Mouse (Mus musculus) gastrocnemius, postnatal 25 days (tissue): ENCODE results near the gene Tdp2. TPM values are rescaled to one million over a fixed set of nuclear protein-coding genes. Genes with fewer than 3 reads are reported as not detected.

ENCODE experiments used
- DNase-seq: peaks from one replicate; pipeline ENCODE4 v3.0.0; 2022
- long read RNA-seq, 2 experiments: library from polyadenylated mRNA; stranded (forward); transcript quantifications; one replicate each; pipeline ENCODE4 v2.0.0; 2021
- total RNA-seq, 2 experiments: library from RNA; stranded (reverse); gene quantifications; 1 replicate in 1 of 2; 2 replicates in 1 of 2; pipeline ENCODE4 v1.2.3; 2021

Tdp2 gene
- total RNA-seq, result 1 to 10 TPM; 7.8 to 8.2 TPM
- long read RNA-seq, experiment 1, transcript Tdp2-201 (7 exons, 1,957 nt), result major isoform, 8 of 10 reads
- long read RNA-seq, experiment 1, partial matches to known transcripts, result 0 of 10 reads
- long read RNA-seq, experiment 1, other reads (novel, unspliced or antisense), result 2 of 10 reads
- long read RNA-seq, experiment 2, transcript Tdp2-201 (7 exons, 1,957 nt), result major isoform, 16 of 20 reads
- long read RNA-seq, experiment 2, partial matches to known transcripts, result 1 of 20 reads
- long read RNA-seq, experiment 2, other reads (novel, unspliced or antisense), result 3 of 20 reads

DNA sequence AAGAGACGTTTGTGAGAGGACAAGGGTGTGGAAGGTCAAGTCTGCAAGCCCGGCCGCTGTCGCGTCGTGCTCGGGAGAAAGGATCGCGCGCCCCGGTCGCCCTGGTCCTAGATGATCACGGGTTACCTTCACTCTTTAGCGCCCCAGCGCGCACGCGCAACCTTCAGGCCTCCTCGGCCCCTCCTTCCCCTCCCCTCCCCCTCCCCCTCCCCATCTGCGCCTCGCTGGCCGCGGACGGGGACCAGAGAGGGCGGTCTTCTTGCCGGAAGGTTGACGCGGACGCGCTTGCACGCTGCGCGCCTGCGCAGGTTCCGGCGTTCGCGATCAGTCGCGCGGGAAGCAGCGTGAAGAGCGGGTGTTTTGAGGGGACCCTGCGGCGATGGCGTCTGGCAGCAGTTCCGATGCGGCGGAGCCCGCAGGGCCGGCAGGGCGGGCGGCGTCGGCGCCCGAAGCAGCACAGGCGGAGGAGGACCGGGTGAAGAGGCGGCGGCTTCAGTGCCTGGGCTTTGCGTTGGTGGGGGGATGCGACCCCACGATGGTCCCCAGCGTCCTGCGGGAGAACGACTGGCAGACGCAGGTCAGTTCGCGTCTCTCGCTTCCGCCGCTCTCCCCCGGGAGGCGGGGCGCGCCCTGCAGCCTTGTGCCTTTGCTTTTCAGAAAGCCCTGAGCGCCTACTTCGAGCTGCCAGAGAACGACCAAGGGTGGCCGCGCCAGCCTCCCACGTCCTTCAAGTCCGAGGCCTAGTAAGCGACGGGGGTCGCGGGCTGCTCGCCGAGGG is at the start of gene Tdp2, which contains the start of gene Acot13:
TSS of gene Tdp2 (plus strand) at position 327 of the 778 bp plus-strand sequence.
TSS of gene Acot13 (minus strand) at position 188 of the 778 bp plus-strand sequence.
- DNase-seq, result peak; percentile 95

GRCm38 (mm10) chr13:24781916-24782315 is 49.6 kb upstream of the Tdp2 start:
- DNase-seq, result no peak

DNA sequence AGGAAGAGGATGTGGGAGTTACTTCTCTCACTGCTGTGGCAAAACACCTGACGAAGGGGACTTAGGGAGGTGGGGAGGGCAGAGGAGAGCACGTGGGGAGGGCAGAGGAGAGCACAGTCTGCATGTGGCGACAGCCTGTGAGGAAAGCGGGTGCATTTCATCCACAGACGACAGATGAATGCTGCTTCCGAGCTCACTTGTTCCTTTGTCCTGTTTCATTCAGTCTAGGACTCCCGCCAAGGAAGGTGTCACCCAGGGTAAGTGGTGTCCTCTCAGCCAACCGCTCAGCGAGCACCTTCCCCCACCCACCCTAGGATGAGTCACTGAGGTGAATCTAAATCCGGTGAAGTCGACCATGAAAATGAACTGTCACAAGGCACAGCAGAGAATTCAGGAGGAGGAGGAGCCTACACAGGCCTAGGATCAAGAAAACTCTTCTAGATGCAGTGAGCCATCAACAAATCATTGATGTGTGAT is 45.4 kb upstream of the Tdp2 start:
- DNase-seq, result no peak

DNA sequence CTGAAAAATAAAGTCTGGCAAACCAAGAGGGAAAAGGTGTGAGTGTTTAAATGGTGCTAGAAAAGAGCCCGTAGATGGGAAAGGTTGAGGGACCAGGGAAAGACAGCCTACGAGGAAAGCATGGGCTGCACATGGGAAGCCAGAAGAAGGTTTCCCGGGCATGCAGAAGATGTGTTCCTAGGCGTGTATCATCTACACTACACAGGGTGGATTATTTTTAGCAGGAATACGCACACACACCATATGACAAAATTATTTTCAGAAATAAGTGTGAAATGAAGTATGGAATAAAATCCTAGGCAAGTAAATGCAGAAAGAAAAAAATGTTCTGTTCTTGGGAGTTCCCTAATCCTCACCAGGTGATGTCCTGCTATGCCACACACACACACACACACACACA is 44.0 kb upstream of the Tdp2 start:
- no peak for DNase-seq

GRCm38 (mm10) chr13:24791349-24791748 is 40.1 kb upstream of the Tdp2 start:
- peak; percentile 34 for DNase-seq

GRCm38 (mm10) chr13:24792411-24793045 is 39.0 kb upstream of the Tdp2 start:
- no peak for DNase-seq

GRCm38 (mm10) chr13:24798686-24799085 is 32.8 kb upstream of the Tdp2 start:
- no peak for DNase-seq

DNA sequence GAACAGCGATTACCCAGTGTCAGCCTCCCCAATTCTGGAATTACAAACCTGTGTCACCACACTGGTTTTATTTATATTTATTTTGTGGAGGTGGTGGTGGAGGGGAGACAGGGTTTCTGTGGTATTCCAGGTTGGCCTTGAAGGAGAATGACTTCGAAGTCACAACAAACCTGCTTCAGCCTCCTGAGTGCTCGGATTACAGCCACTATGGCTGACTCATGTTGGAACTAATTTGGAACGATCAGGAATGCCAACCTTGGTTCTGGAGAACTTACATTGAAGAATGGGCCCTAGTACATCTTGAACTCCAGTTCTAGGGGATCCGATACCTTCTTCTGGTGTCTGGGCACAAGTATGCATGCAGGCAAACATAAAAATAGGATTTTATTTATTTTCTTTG is 32.1 kb upstream of the Tdp2 start:
- no peak for DNase-seq

GRCm38 (mm10) chr13:24799925-24800673 is 31.4 kb upstream of the Tdp2 start:
- DNase-seq, result peak; percentile 26

DNA sequence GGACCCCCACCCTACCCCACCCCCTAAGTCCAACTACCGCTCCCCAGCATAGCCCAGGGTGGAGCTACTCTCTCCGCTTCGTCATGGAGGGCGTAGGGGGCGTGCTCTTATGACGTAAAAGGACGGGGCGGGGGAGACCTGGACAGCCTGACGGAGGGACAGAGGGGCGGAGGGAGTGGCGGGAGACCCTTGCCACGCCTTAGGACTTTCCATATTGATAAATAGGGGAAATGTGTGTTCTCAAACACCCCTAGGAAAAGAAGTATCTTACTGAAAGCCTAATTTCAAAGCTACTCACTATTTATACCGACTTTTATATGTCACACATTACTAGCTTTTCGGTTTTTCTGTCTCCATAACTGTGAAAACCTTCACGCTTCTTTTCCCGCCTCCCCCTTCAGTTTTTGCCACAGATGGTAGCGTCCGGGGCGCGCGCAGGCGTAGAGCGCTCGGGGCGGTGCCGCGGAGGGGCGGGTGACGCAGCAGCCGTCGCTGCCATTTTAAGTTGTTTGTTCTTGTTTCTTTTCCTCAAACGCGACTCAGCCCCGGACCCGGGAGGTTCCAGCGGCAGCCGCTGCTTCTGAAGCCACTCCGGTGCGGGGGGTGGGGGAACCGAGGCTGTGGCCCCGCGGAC is 30.7 kb upstream of the Tdp2 start:
- DNase-seq, result peak; percentile 97

DNA sequence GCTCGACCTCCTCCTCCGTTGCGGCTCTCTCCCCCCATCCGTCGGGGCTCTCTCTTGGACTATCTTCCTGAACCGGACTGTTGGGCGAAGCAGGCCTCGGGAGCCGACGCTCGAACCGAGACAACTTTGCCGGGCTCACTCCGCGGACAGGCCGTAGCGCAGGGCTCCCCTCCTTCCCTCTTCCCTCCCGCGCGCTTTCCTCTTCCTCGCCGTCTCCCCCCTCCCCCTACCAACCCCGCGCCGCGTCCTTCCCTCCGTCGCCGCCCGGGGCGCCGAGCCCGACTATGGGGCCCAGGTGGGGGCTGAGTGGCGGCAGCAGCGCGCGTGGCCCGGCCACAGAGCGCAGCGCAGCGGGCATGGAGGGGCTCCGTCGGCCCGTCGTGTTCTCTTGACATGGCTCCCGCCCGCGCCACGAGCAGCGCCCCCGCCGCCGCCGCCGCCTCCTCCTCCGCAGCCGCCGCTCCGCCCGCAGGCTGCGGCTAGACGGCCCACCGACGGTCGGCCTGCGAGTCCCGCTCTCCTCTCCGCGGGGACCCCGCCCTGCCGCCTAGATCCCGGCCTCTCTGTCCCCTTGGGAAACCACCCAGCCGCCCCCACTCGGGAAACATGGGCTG is 30.1 kb upstream of the Tdp2 start, which contains the start of gene BC005537:
TSS of gene BC005537 (plus strand) at position 350 of the 614 bp plus-strand sequence.
- DNase-seq, result peak; percentile 42

DNA sequence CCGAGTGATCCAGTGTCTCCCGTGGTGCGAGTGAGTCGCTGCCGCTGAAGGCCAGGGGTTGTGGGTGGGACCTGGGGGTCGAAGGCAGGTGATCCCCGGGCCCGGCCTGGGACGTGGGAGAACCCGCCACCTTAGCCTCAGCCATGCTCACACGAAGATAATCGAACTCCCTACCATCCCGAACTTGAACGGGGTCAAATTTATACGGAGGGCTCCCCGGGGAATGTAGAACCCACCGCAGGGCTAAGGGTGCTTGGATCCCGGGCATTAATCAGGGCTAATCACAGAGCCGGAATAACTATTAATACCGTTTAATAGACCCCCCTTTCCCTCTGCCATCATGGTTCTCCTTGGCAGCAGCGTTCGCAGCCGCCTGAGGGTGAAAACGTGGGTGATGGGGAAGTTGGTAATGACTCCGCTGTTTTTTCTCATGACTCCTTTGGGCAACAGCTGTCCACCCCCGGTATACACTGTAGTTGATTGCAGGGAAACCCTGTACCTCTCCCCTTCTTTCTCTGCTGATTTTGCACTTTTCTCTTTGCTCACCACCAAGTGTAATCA is 29.3 kb upstream of the Tdp2 start:
- peak; percentile 20 for DNase-seq

- no peak for DNase-seq
Observed at GRCm38 (mm10) chr13:24803196-24803595, 28.3 kb upstream of the Tdp2 start.

DNA sequence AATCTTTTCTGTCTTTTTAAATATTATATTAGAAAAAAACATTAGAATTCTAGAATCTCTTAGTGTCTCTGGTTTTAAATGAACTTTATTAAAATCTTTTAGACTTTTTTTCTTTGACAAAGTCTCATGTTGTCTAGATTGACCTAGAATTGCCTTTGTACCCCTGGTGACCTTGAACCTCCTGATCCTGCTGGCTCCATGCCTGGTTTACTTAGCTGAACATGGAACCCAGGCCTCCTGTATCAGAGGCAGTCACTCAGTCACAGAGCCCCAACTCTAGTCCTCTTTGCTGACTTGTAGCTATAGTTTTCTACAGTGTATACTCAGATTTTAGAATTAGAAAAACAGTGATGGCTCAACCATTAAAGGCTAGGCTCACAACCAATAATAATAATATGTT is 25.4 kb upstream of the Tdp2 start:
- no peak for DNase-seq

GRCm38 (mm10) chr13:24812521-24812920 is 19.0 kb upstream of the Tdp2 start:
- DNase-seq, result no peak

- no peak for DNase-seq
Observed at GRCm38 (mm10) chr13:24814616-24815015, 16.9 kb upstream of the Tdp2 start.

GRCm38 (mm10) chr13:24816125-24817092 is 15.1 kb upstream of the Tdp2 start:
- DNase-seq, result no peak

DNA sequence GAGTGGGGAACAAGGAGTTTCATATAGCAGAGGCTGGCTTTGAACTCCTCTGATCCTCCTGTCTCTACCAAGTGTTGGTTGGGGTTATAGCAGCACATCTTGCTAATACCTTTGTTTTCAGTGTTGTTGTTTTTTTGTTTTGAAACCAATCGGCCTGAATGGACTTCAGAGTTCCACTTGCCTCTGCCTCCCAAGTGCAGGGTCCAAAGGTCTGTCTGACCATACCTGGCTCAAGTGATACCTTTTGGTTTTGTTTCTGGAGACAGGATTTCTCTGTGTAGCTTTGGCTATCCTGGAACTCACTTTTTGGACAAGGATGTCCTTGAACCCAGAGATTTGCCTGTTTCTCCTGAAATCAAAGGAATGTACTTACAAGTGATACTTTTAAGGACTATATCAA is 11.5 kb upstream of the Tdp2 start:
- DNase-seq, result no peak

GRCm38 (mm10) chr13:24822663-24823343 is 8.7 kb upstream of the Tdp2 start:
- DNase-seq, result no peak
